Mouse (Mus musculus) megakaryocyte-erythroid progenitor cell, adult 5-6 weeks (primary cell): Measurements from ENCODE around the gene Tex261. TPM values are rescaled to one million over a fixed set of nuclear protein-coding genes. Genes with fewer than 3 reads are reported as not detected.

Experiments
- total RNA-seq, 2 experiments: library from RNA; stranded (forward) in 1 of 2; stranded (reverse) in 1 of 2; fragments of 200-1000, 215-1000 nt in 1 of 2; fragments of >200 nt in 1 of 2; fragmentation: Nextera tagmentation in 1 of 2; gene quantifications; 2 replicates each; pipeline ENCODE4 v1.2.3; 2014 to 2017

Tex261 gene
- total RNA-seq, 2 experiments from 2014 or later: 39.1 to 53.2 TPM

Other genes with a start within 250 kb of the Tex261 start
- not detected in 2 replicates for gene Actg2, start 239.5 kb downstream of the Tex261 start, total RNA-seq (2014; fragmentation: Nextera tagmentation)
- gene Actg2, start 239.5 kb downstream of the Tex261 start, total RNA-seq (2017): not detected in 2 replicates
- gene Stambp, start 203.1 kb downstream of the Tex261 start, total RNA-seq (2014; fragmentation: Nextera tagmentation): 22.7 and 24.9 TPM in 2 replicates
- gene Stambp, start 203.1 kb downstream of the Tex261 start, total RNA-seq (2017): 2.4 and 3.2 TPM in 2 replicates
- not detected in 2 replicates for gene Clec4f, start 119.6 kb downstream of the Tex261 start, total RNA-seq (2014; fragmentation: Nextera tagmentation)
- gene Clec4f, start 119.6 kb downstream of the Tex261 start, total RNA-seq (2017): not detected in 2 replicates
- gene Cd207, start 98.0 kb downstream of the Tex261 start, total RNA-seq (2014; fragmentation: Nextera tagmentation): not detected in 2 replicates
- gene Cd207, start 98.0 kb downstream of the Tex261 start, total RNA-seq (2017): not detected in 2 replicates
- gene Vax2, start 64.5 kb downstream of the Tex261 start, total RNA-seq (2014; fragmentation: Nextera tagmentation): not detected in 2 replicates
- gene Vax2, start 64.5 kb downstream of the Tex261 start, total RNA-seq (2017): not detected in 2 replicates
- gene Atp6v1b1, start 32.8 kb downstream of the Tex261 start, total RNA-seq (2014; fragmentation: Nextera tagmentation): not detected in 2 replicates
- gene Atp6v1b1, start 32.8 kb downstream of the Tex261 start, total RNA-seq (2017): not detected in 2 replicates
- not detected in 2 replicates for gene Ankrd53, start 13.2 kb downstream of the Tex261 start, total RNA-seq (2014; fragmentation: Nextera tagmentation)
- not detected in 2 replicates for gene Ankrd53, start 13.2 kb downstream of the Tex261 start, total RNA-seq (2017)
- gene Nagk, start 19.2 kb upstream of the Tex261 start, total RNA-seq (2014; fragmentation: Nextera tagmentation): 3.5 and 10.2 TPM in 2 replicates
- gene Nagk, start 19.2 kb upstream of the Tex261 start, total RNA-seq (2017): 4.0 and 4.2 TPM in 2 replicates
- 8.3 and 17.4 TPM in 2 replicates for gene Paip2b, start 55.9 kb upstream of the Tex261 start, total RNA-seq (2014; fragmentation: Nextera tagmentation)
- 14.1 and 21.2 TPM in 2 replicates for gene Paip2b, start 55.9 kb upstream of the Tex261 start, total RNA-seq (2017)
- gene Zfp638, start 91.3 kb upstream of the Tex261 start, total RNA-seq (2014; fragmentation: Nextera tagmentation): 104 and 139 TPM in 2 replicates
- 158 and 188 TPM in 2 replicates for gene Zfp638, start 91.3 kb upstream of the Tex261 start, total RNA-seq (2017)
- gene Dysf, start 232.8 kb upstream of the Tex261 start, total RNA-seq (2014; fragmentation: Nextera tagmentation): not detected in 2 replicates
- not detected in 2 replicates for gene Dysf, start 232.8 kb upstream of the Tex261 start, total RNA-seq (2017)